In genomic region chr9:45254605-45255004, GRCm38 (mm10) we compare ENCODE assay signal across 21 mouse cellular contexts. TPM values are rescaled to one million over a fixed set of nuclear protein-coding genes. Genes with fewer than 3 reads are reported as not detected.
"Had no signal": no experiment of that assay in that cellular context is flagged by ENCODE, and none has a peak within 500 bp of the region (broad histone marks: within the 10 kb centered on the region; RNA-seq: fewer than 3 reads in every experiment).

No protein-coding gene starts in this region.

- DNase-seq: lung, adult 18-20 months; lung, embryonic 14.5 days; lung, postnatal 10 days; lung, postnatal 4 days; retina, postnatal 1 day; right cerebral cortex, adult 18-20 months; right cerebral cortex, postnatal 25 days; right cerebral cortex, postnatal 4 days; spleen, adult 18-20 months; thymus, adult 18-20 months; thymus, postnatal 14 days; thymus, postnatal 36 days had no signal

- ATAC-seq: midbrain, embryonic 13.5 days; midbrain, embryonic 15.5 days had no signal

- H3K4me1 ChIP-seq: midbrain, embryonic 13.5 days; midbrain, embryonic 15.5 days; neural tube, embryonic 13.5 days; neural tube, embryonic 15.5 days had no signal

- H3K27ac ChIP-seq: liver, embryonic 14.5 days; midbrain, embryonic 10.5 days; midbrain, embryonic 13.5 days; midbrain, embryonic 15.5 days; neural tube, embryonic 13.5 days; neural tube, embryonic 15.5 days had no signal

- H3K4me3 ChIP-seq: midbrain, embryonic 10.5 days; midbrain, embryonic 13.5 days; midbrain, embryonic 15.5 days; myocyte; neural tube, embryonic 13.5 days; neural tube, embryonic 15.5 days had no signal

- H3K36me3 ChIP-seq: midbrain, embryonic 10.5 days; midbrain, embryonic 13.5 days; midbrain, embryonic 15.5 days; neural tube, embryonic 13.5 days; neural tube, embryonic 15.5 days had no signal

- H3K27me3 ChIP-seq: midbrain, embryonic 13.5 days; midbrain, embryonic 15.5 days; neural tube, embryonic 13.5 days; neural tube, embryonic 15.5 days had no signal

- H3K9me3 ChIP-seq: midbrain, embryonic 10.5 days; midbrain, embryonic 13.5 days; midbrain, embryonic 15.5 days; neural tube, embryonic 13.5 days; neural tube, embryonic 15.5 days had no signal

RNA-seq across cellular contexts. Expression of gene Il10ra, which starts 14.3 kb away (rescaled TPM):
- polyA plus RNA-seq: myocyte had no signal

RNA-seq across cellular contexts. Expression of gene Tmprss4, which starts 50.7 kb away (rescaled TPM):
- total RNA-seq: megakaryocyte-erythroid progenitor cell, adult 5-6 weeks had no signal
- polyA plus RNA-seq: midbrain, embryonic 10.5 days; midbrain, embryonic 13.5 days; midbrain, embryonic 15.5 days; myocyte; neural tube, embryonic 11.5 days; neural tube, embryonic 13.5 days; neural tube, embryonic 15.5 days had no signal
